Comparison of ENCODE assay signal across 20 mouse cellular contexts in the genomic region with DNA sequence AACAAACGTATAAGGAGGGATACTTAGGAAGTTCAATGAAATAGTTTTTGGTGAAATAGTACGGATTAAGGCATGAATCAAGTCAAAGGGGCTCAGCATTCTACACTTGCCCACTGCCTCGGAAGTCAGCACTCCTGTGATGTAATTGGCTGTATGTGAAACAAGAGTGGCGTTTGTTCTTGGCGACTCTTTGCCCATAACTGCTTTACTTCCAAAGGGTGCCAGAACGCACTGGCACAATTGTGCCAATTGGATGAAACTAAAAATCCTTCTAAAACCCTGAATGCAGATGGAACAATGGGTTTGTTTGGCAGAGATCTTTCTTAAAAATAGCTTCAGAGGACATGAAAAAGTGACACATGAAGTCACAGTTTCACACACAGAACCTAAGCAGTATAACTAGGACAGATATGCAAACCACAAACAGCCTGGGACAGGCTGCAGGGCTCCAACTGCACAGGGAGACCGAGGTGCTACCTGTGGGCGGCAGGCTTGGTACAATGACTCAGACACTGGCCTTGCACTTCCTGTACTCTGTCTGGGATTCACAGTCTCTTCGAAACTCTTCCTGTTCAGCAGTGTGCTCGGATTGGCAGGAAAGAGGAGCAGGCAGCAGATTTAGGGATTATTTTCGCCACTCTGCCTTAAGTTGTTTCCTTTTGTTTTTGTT.
DNase-seq lines count a peak whose midpoint lies in the region; ATAC-seq and TF ChIP-seq lines count a peak whose summit lies in the region.
"Had no signal": no experiment of that assay in that cellular context is flagged by ENCODE, and none has a peak within 500 bp of the region (broad histone marks: within the 10 kb centered on the region; RNA-seq: fewer than 3 reads in every experiment).

No protein-coding gene starts in this region.

- DNase-seq in forebrain, postnatal 0 days, result peak; percentile 52
- DNase-seq in 416B (ENCODE audit: low read depth) (peak; percentile 70), ES-CJ7 (ENCODE audit: low read depth, low spot score) (peak; percentile 21), liver (no peak)
- DNase-seq in urinary bladder, postnatal 14 days (ENCODE audit: low spot score), result no peak
- no peak for DNase-seq in cerebellum, adult 18-20 months
- DNase-seq: cerebellum, postnatal 14 days; heart, postnatal 10 days; kidney, adult 9 months; thymus, postnatal 14 days had no signal

- H3K4me3 ChIP-seq in forebrain, postnatal 0 days (ENCODE audit: low read depth, low read length), result no peak overlapping the region
- no peak overlapping the region for H3K4me3 ChIP-seq in forebrain, embryonic 12.5 days (replicated peaks)
- H3K4me3 ChIP-seq: forebrain, embryonic 13.5 days; hindbrain, embryonic 12.5 days; limb, embryonic 13.5 days; lung, embryonic 15.5 days had no signal

- H3K36me3 ChIP-seq in forebrain, postnatal 0 days (ENCODE audit: insufficient read depth), result no peaks in the 10 kb centered on the region
- H3K36me3 ChIP-seq in forebrain, embryonic 12.5 days (replicated peaks), result no peaks in the 10 kb centered on the region
- H3K36me3 ChIP-seq: hindbrain, embryonic 12.5 days; limb, embryonic 13.5 days had no signal

- no peaks in the 10 kb centered on the region for H3K27me3 ChIP-seq in forebrain, postnatal 0 days (ENCODE audit: insufficient read depth, low read length)
- no peaks in the 10 kb centered on the region for H3K27me3 ChIP-seq in forebrain, embryonic 12.5 days
- H3K27me3 ChIP-seq: forebrain, embryonic 13.5 days; hindbrain, embryonic 12.5 days; limb, embryonic 13.5 days; lung, embryonic 15.5 days had no signal

- TF ChIP-seq CTCF in forebrain, postnatal 0 days (IDR thresholded peaks at IDR 0.05; ENCODE audit: low read depth), result no peak

- no peak overlapping the region for H3K9ac ChIP-seq in forebrain, postnatal 0 days
- no peak overlapping the region for H3K9ac ChIP-seq in forebrain, embryonic 12.5 days
- H3K9ac ChIP-seq: forebrain, embryonic 13.5 days; hindbrain, embryonic 12.5 days; limb, embryonic 13.5 days; liver, embryonic 14.5 days; lung, embryonic 15.5 days had no signal

- peak; percentile 71; the same call in 1 of the 2 replicates for ATAC-seq in forebrain, postnatal 0 days
- no peak for ATAC-seq in forebrain, embryonic 12.5 days (ENCODE audit: low FRiP score)
- 0 out of 2 replicates have a peak, but pooled peaks have one; percentile 22 for ATAC-seq in common myeloid progenitor, adult 5-6 weeks (replicated peaks; ENCODE audit: low read depth, poor library complexity, severe bottlenecking)
- ATAC-seq: forebrain, embryonic 13.5 days had no signal

- 0 out of 2 replicates have a peak, but pooled peaks cover 3% of the 10 kb centered on the region for H3K4me1 ChIP-seq in forebrain, postnatal 0 days (ENCODE audit: insufficient read depth)
- no peaks in the 10 kb centered on the region for H3K4me1 ChIP-seq in forebrain, embryonic 12.5 days
- H3K4me1 ChIP-seq: limb, embryonic 13.5 days; lung, embryonic 15.5 days had no signal

- H3K27ac ChIP-seq in forebrain, postnatal 0 days (ENCODE audit: low read depth, low read length), result no peak overlapping the region
- no peak overlapping the region for H3K27ac ChIP-seq in forebrain, embryonic 12.5 days
- H3K27ac ChIP-seq: forebrain, embryonic 13.5 days; hindbrain, embryonic 12.5 days; limb, embryonic 13.5 days; liver, embryonic 14.5 days; lung, embryonic 15.5 days; macrophage had no signal

- 50% methylated on average over 11 of the region's 11 CpGs for WGBS in forebrain, postnatal 0 days
- WGBS in forebrain, embryonic 12.5 days, result 71% methylated on average over 11 of the region's 11 CpGs

- no peak overlapping the region for H3K4me2 ChIP-seq in forebrain, postnatal 0 days (ENCODE audit: low read depth)
- no peak overlapping the region for H3K4me2 ChIP-seq in forebrain, embryonic 12.5 days
- H3K4me2 ChIP-seq: forebrain, embryonic 13.5 days; heart, embryonic 11.5 days; hindbrain, embryonic 12.5 days; limb, embryonic 13.5 days; lung, embryonic 15.5 days; midbrain, embryonic 11.5 days had no signal

- H3K9me3 ChIP-seq in forebrain, postnatal 0 days (ENCODE audit: low read length), result no peaks in the 10 kb centered on the region
- no peaks in the 10 kb centered on the region for H3K9me3 ChIP-seq in forebrain, embryonic 12.5 days
- H3K9me3 ChIP-seq: forebrain, embryonic 13.5 days; hindbrain, embryonic 12.5 days; limb, embryonic 13.5 days; lung, embryonic 15.5 days had no signal

Comparison
In these comparisons a context has a peak if more than half of its experiments do, and no peak if none do; other contexts are left out.
1. DNase-seq: peak in forebrain, postnatal 0 days (single experiment), 416B (single experiment) and ES-CJ7 (single experiment); none in urinary bladder, postnatal 14 days (single experiment), liver (single experiment) and cerebellum, adult 18-20 months (0 of 2).